Mouse (Mus musculus) adrenal gland, adult 8-10 months (tissue): ENCODE results near the gene Lrrc3c. TPM values are rescaled to one million over a fixed set of nuclear protein-coding genes. Genes with fewer than 3 reads are reported as not detected.
"Not testable (repeated sequence)": the region's sequence is repeated elsewhere in the genome, so short reads cannot be mapped to it uniquely, and the experiment has no call there.

Experiments used
- DNase-seq: peaks from one replicate; pipeline ENCODE4 v3.0.0; 2022
- total RNA-seq, 4 experiments: library from RNA; stranded (reverse); gene quantifications; 2 replicates each; pipeline ENCODE4 v1.2.4; 2022

The Lrrc3c gene
- total RNA-seq, 4 experiments from 2014 or later, result not detected

GRCm38 (mm10) chr11:98586087-98586891 is 11.8 kb upstream of the Lrrc3c start:
- DNase-seq, result peak; percentile 36

GRCm38 (mm10) chr11:98586892-98587563 is 11.1 kb upstream of the Lrrc3c start, which contains the start of gene Ormdl3:
Gene Ormdl3 (minus strand): TSS chr11:98587368.
- DNase-seq, result peak; percentile 98

- peak; percentile 88 for DNase-seq
Measured at GRCm38 (mm10) chr11:98587684-98588546, 10.2 kb upstream of the Lrrc3c start.

GRCm38 (mm10) chr11:98588833-98589281 is 9.2 kb upstream of the Lrrc3c start:
- peak; percentile 61 for DNase-seq

- no peak for DNase-seq
Measured at GRCm38 (mm10) chr11:98589306-98589705, 8.8 kb upstream of the Lrrc3c start.

- DNase-seq, result no peak
Measured at GRCm38 (mm10) chr11:98590548-98591445, 7.3 kb upstream of the Lrrc3c start.

- no peak for DNase-seq
Measured at GRCm38 (mm10) chr11:98595021-98595420, 3.1 kb upstream of the Lrrc3c start.

GRCm38 (mm10) chr11:98595473-98595872 is 2.6 kb upstream of the Lrrc3c start:
- no peak for DNase-seq

- no peak for DNase-seq
Measured at GRCm38 (mm10) chr11:98595955-98596354, 2.1 kb upstream of the Lrrc3c start.

GRCm38 (mm10) chr11:98597363-98597762 is 728 bp upstream of the Lrrc3c start:
- no peak for DNase-seq

GRCm38 (mm10) chr11:98598851-98599290 is 780 bp downstream of the Lrrc3c start:
- DNase-seq, result no peak

- no peak for DNase-seq
Measured at GRCm38 (mm10) chr11:98599291-98599690, 1.2 kb downstream of the Lrrc3c start.

GRCm38 (mm10) chr11:98602090-98602690 is 4.1 kb downstream of the Lrrc3c start:
- DNase-seq, result no peak

- no peak for DNase-seq
Measured at GRCm38 (mm10) chr11:98603953-98604352, 5.9 kb downstream of the Lrrc3c start.

- DNase-seq, result not testable (repeated sequence)
Measured at GRCm38 (mm10) chr11:98604911-98605310, 6.8 kb downstream of the Lrrc3c start.

- no peak for DNase-seq
Measured at GRCm38 (mm10) chr11:98606763-98607162, 8.7 kb downstream of the Lrrc3c start.

GRCm38 (mm10) chr11:98620791-98621190 is 22.7 kb downstream of the Lrrc3c start:
- DNase-seq, result no peak

GRCm38 (mm10) chr11:98623981-98624380 is 25.9 kb downstream of the Lrrc3c start:
- not testable (repeated sequence) for DNase-seq

- not testable (repeated sequence) for DNase-seq
Measured at GRCm38 (mm10) chr11:98624381-98624780, 26.3 kb downstream of the Lrrc3c start.

GRCm38 (mm10) chr11:98625611-98626410 is 27.7 kb downstream of the Lrrc3c start, which contains the start of the genes Gm12355 and Gsdma3:
Gene Gm12355 (minus strand): TSS chr11:98625661.
Gene Gsdma3 (plus strand): TSS chr11:98626360.
- no peak for DNase-seq
